Mouse (Mus musculus): ENCODE data around the gene Tmod4. TPM values are rescaled to one million over a fixed set of nuclear protein-coding genes. Genes with fewer than 3 reads are reported as not detected.

Gene Tmod4
- polyA plus RNA-seq, 1 experiment from 2014 or later: 0.82 TPM

- WGBS: 58% methylated on average over 25 of the region's 25 CpGs
- Histone ChIP-seq H3K4me2 (peak overlapping the region; percentile 56), H3K27ac (replicated peaks) (no peak overlapping the region), H3K9ac (peak overlapping the region; percentile 25), H3K9me3 (no peaks in the 10 kb centered on the region), H3K36me3 (peaks cover 18% of the 10 kb centered on the region), H3K27me3 (replicated peaks) (no peaks in the 10 kb centered on the region), H3K4me1 (peaks cover 15% of the 10 kb centered on the region), H3K4me3 (peak overlapping the region; percentile 21)
- no peak for ATAC-seq (ENCODE audit: extremely low read depth, insufficient number of reproducible peaks, low FRiP score, low TSS enrichment)
These were observed 15.5 kb downstream of the Tmod4 start for GRCm38 (mm10) chr3:95139586-95140288.

GRCm38 (mm10) chr3:95140289-95140595 lies 16.0 kb downstream of the Tmod4 start:
- H3K27ac ChIP-seq (replicated peaks): no peak overlapping the region
- peak overlapping the region; percentile 21 for H3K4me3 ChIP-seq
- WGBS: 48% methylated on average over 18 of the region's 18 CpGs
- H3K27me3 ChIP-seq (replicated peaks): no peaks in the 10 kb centered on the region
- peaks cover 18% of the 10 kb centered on the region for H3K36me3 ChIP-seq
- H3K9ac ChIP-seq: peak overlapping the region; percentile 25
- no peak for ATAC-seq (ENCODE audit: extremely low read depth, insufficient number of reproducible peaks, low FRiP score, low TSS enrichment)
- no peaks in the 10 kb centered on the region for H3K9me3 ChIP-seq
- peak overlapping the region; percentile 56 for H3K4me2 ChIP-seq
- peaks cover 10% of the 10 kb centered on the region for H3K4me1 ChIP-seq

DNA sequence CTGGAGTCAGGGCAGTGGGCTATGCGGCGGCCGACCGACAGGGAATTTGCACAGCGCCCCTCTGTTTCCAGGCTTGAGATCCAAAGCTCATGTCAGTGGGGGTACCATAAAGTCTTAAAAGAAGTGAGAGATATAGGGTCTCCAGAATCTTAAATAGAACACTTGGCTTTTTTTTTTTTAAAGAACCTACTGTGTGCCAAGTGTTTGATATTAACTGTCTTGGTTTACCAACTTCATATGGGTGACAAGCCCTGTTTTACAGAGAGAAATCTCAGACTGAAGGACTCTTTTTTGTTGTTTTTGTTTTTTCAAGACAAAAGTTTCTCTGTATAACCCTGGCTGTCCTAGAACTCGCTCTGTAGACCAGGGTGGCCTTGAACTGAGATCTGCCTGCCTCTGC lies 16.5 kb downstream of the Tmod4 start:
- WGBS: 92% methylated on average over 6 of the region's 6 CpGs
- H3K4me2 ChIP-seq: 0 out of 2 replicates have a peak overlapping the region, but pooled peaks have one; percentile 56
- no peak overlapping the region for H3K27ac ChIP-seq (replicated peaks)

GRCm38 (mm10) chr3:95141474-95141873 lies 17.2 kb downstream of the Tmod4 start:
- H3K27me3 ChIP-seq (replicated peaks): no peaks in the 10 kb centered on the region
- no peaks in the 10 kb centered on the region for H3K9me3 ChIP-seq
- H3K36me3 ChIP-seq: peaks cover 18% of the 10 kb centered on the region
- no peak for ATAC-seq (ENCODE audit: extremely low read depth, insufficient number of reproducible peaks, low FRiP score, low TSS enrichment)
- H3K9ac ChIP-seq: no peak overlapping the region
- H3K4me3 ChIP-seq: no peak overlapping the region
- no peaks in the 10 kb centered on the region for H3K4me1 ChIP-seq
- WGBS: 89% methylated on average over 9 of the region's 9 CpGs
- H3K27ac ChIP-seq (replicated peaks): no peak overlapping the region
- H3K4me2 ChIP-seq: no peak overlapping the region

More for the DNA sequence above, 16.5 kb downstream of the Tmod4 start:
- Histone ChIP-seq H3K4me1 (peaks cover 5% of the 10 kb centered on the region), H3K4me3 (0 out of 2 replicates have a peak overlapping the region, but pooled peaks have one; percentile 21), H3K9me3 (no peaks in the 10 kb centered on the region), H3K27me3 (replicated peaks) (no peaks in the 10 kb centered on the region), H3K9ac (0 out of 2 replicates have a peak overlapping the region, but pooled peaks have one; percentile 25), H3K36me3 (peaks cover 18% of the 10 kb centered on the region)
- no peak for ATAC-seq (ENCODE audit: extremely low read depth, insufficient number of reproducible peaks, low FRiP score, low TSS enrichment)

GRCm38 (mm10) chr3:95141952-95142616 lies 17.8 kb downstream of the Tmod4 start, which contains the start of gene Tnfaip8l2:
Gene Tnfaip8l2, minus strand, starts transcription at chr3:95142360.
- WGBS: 79% methylated on average over 10 of the region's 10 CpGs
- no peak within 1 kb of the TSS for H3K4me3 ChIP-seq
- H3K9me3 ChIP-seq: no peaks in the 10 kb centered on the region
- peaks cover 18% of the 10 kb centered on the region for H3K36me3 ChIP-seq
- no peaks in the 10 kb centered on the region for H3K4me1 ChIP-seq
- no peak within 1 kb of the TSS for H3K4me2 ChIP-seq
- ATAC-seq (ENCODE audit: extremely low read depth, insufficient number of reproducible peaks, low FRiP score, low TSS enrichment): no peak
- no peaks in the 10 kb centered on the region for H3K27me3 ChIP-seq (replicated peaks)
- H3K9ac ChIP-seq: no peak within 1 kb of the TSS
- no peak within 1 kb of the TSS for H3K27ac ChIP-seq (replicated peaks)

DNA sequence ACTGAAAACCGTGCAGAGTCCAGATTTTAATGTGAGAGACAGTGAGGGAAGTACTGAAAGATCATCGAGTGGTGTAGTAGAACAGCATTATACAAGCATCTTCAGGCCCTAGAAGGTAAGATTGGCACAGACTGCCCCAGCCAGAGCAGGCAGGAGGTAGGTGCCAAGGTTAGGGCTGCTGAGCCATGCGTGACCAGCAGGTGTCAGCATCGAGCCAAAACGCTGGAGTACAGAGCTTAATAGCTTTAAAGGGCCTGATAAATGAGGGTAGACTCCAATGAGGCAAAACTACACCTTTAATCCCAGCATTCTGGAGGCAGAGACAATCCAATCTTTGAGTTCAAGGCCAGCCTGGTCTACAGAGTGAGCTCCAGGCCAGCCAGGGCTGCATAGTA lies 18.3 kb downstream of the Tmod4 start:
- 7% methylated on average over 5 of the region's 5 CpGs for WGBS
- no peaks in the 10 kb centered on the region for H3K9me3 ChIP-seq
- H3K4me3 ChIP-seq: no peak overlapping the region
- H3K36me3 ChIP-seq: peaks cover 18% of the 10 kb centered on the region
- no peak overlapping the region for H3K27ac ChIP-seq (replicated peaks)
- H3K4me1 ChIP-seq: no peaks in the 10 kb centered on the region
- H3K9ac ChIP-seq: no peak overlapping the region
- ATAC-seq (ENCODE audit: extremely low read depth, insufficient number of reproducible peaks, low FRiP score, low TSS enrichment): no peak
- H3K27me3 ChIP-seq (replicated peaks): no peaks in the 10 kb centered on the region
- H3K4me2 ChIP-seq: no peak overlapping the region

- WGBS: 58% methylated on average over 3 of the region's 3 CpGs
These were observed 23.6 kb downstream of the Tmod4 start for GRCm38 (mm10) chr3:95147924-95148323.

DNA sequence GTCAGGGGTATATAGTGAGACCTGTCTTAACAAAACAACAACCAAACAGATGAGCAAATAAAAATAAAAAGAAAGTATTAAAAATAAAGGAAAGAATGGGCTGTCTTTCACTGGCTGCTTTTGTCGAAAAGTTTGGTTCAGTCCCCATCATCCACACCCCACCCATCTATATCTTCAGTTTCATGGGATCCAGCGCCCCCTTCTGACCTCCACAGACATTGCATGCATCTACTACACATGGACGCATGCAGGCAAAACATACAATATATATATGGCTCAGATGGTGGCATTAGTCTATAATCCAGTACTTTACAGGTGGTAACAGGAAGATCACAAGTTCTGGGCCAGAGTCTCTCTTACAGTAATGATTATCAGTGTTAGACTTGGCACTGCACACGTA lies 29.6 kb downstream of the Tmod4 start:
- peaks cover 14% of the 10 kb centered on the region; the same call in 1 of the 2 replicates for H3K27me3 ChIP-seq (replicated peaks)
- no peaks in the 10 kb centered on the region for H3K4me1 ChIP-seq
- no peak overlapping the region for H3K4me3 ChIP-seq
- no peaks in the 10 kb centered on the region for H3K9me3 ChIP-seq
- 52% methylated on average over 4 of the region's 4 CpGs for WGBS
- no peak overlapping the region for H3K4me2 ChIP-seq
- no peak overlapping the region for H3K9ac ChIP-seq
- H3K36me3 ChIP-seq: no peaks in the 10 kb centered on the region
- no peak overlapping the region for H3K27ac ChIP-seq (replicated peaks)
- ATAC-seq (ENCODE audit: extremely low read depth, insufficient number of reproducible peaks, low FRiP score, low TSS enrichment): no peak

More at GRCm38 (mm10) chr3:95147924-95148323, 23.6 kb downstream of the Tmod4 start:
- H3K27ac ChIP-seq (replicated peaks): no peak overlapping the region
- H3K9ac ChIP-seq: no peak overlapping the region
- no peak overlapping the region for H3K4me3 ChIP-seq
- no peaks in the 10 kb centered on the region for H3K4me1 ChIP-seq
- no peaks in the 10 kb centered on the region for H3K9me3 ChIP-seq
- H3K27me3 ChIP-seq (replicated peaks): peaks cover 8% of the 10 kb centered on the region; the same call in 1 of the 2 replicates
- ATAC-seq (ENCODE audit: extremely low read depth, insufficient number of reproducible peaks, low FRiP score, low TSS enrichment): no peak
- no peaks in the 10 kb centered on the region for H3K36me3 ChIP-seq
- H3K4me2 ChIP-seq: no peak overlapping the region

GRCm38 (mm10) chr3:95159511-95159986 lies 35.3 kb downstream of the Tmod4 start:
- Histone ChIP-seq H3K9ac (peak overlapping the region; percentile 74), H3K4me1 (peaks cover 41% of the 10 kb centered on the region), H3K27ac (replicated peaks) (no peak overlapping the region), H3K4me2 (peak overlapping the region; percentile 94), H3K4me3 (peak overlapping the region; percentile 75), H3K9me3 (no peaks in the 10 kb centered on the region), H3K27me3 (replicated peaks) (peaks cover 9% of the 10 kb centered on the region; the same call in 1 of the 2 replicates), H3K36me3 (peaks cover 2% of the 10 kb centered on the region; the same call in 1 of the 2 replicates)
- ATAC-seq (ENCODE audit: extremely low read depth, insufficient number of reproducible peaks, low FRiP score, low TSS enrichment): no peak
- 15% methylated on average over 8 of the region's 8 CpGs for WGBS

- WGBS: under 1% methylated on average over 61 of the region's 66 CpGs
- peak; percentile 94 for ATAC-seq (ENCODE audit: extremely low read depth, insufficient number of reproducible peaks, low FRiP score, low TSS enrichment)
- Histone ChIP-seq H3K27ac (replicated peaks) (0 out of 2 replicates have a peak within 1 kb of the TSS, but pooled peaks have one; percentile 34), H3K4me3 (peak within 1 kb of the TSS; percentile 75), H3K9ac (peak within 1 kb of the TSS; percentile 85), H3K27me3 (replicated peaks) (peaks cover 9% of the 10 kb centered on the region; the same call in 1 of the 2 replicates), H3K4me1 (peaks cover 46% of the 10 kb centered on the region), H3K36me3 (peaks cover 5% of the 10 kb centered on the region; the same call in 1 of the 2 replicates), H3K9me3 (no peaks in the 10 kb centered on the region), H3K4me2 (peak within 1 kb of the TSS; percentile 94)
These were observed 36.0 kb downstream of the Tmod4 start, which contains the start of gene Sema6c for GRCm38 (mm10) chr3:95159987-95160963. Gene Sema6c, plus strand, starts transcription at chr3:95160457.

Measured in heart, embryonic 13.5 days (tissue).